Mouse (Mus musculus) heart, embryonic 15.5 days (tissue): ENCODE measurements around the gene Cpeb4. TPM values are rescaled to one million over a fixed set of nuclear protein-coding genes. Genes with fewer than 3 reads are reported as not detected.
A peak's percentile ranks its signal among the peaks of the same experiment; 100 is the strongest.

Experiments
- ATAC-seq: fragments of 200-750 bp; cut with Nextera tagmentation; replicated peaks from 2 replicates; pipeline ENCODE4 v1.8.0; 2017; ENCODE audit warnings: low read depth, moderate TSS enrichment; ENCODE audit not compliant: insufficient number of reproducible peaks, insufficient read depth, low FRiP score
- H3K27ac ChIP-seq: fragments of 300-500 bp; sonication (generic); 2 replicates; pipeline ENCODE4 v1.5.1; 2015; ENCODE audit warnings: mild to moderate bottlenecking, inconsistent platforms
- H3K27me3 ChIP-seq: fragments of 300-500 bp; sonication (generic); 2 replicates; pipeline ENCODE4 v1.6.1; 2015; ENCODE audit warnings: inconsistent platforms
- H3K36me3 ChIP-seq: fragments of 300-500 bp; sonication (generic); 2 replicates; pipeline ENCODE4 v1.6.1; 2015; ENCODE audit warnings: mild to moderate bottlenecking, inconsistent platforms
- H3K4me1 ChIP-seq: fragments of 300-500 bp; sonication (generic); replicated peaks from 2 replicates; pipeline ENCODE4 v1.6.1; 2015; ENCODE audit warnings: inconsistent platforms
- H3K4me2 ChIP-seq: fragments of 300-500 bp; sonication (generic); 2 replicates; pipeline ENCODE4 v1.6.1; 2015; ENCODE audit warnings: inconsistent platforms, mild to moderate bottlenecking, moderate library complexity
- H3K4me3 ChIP-seq: fragments of 300-500 bp; sonication (generic); 2 replicates; pipeline ENCODE4 v1.5.1; 2015; ENCODE audit warnings: mild to moderate bottlenecking, inconsistent platforms
- H3K9ac ChIP-seq: fragments of 300-500 bp; sonication (generic); 2 replicates; pipeline ENCODE4 v1.6.1; 2015; ENCODE audit warnings: mild to moderate bottlenecking, inconsistent platforms
- H3K9me3 ChIP-seq: fragments of 300-500 bp; sonication (generic); replicated peaks from 2 replicates; pipeline ENCODE4 v1.6.1; 2016; ENCODE audit warnings: inconsistent platforms
- WGBS: fragments of 180-500 bp; shearing (Covaris S2); methylation state at CpG from one replicate; pipeline ENCODE4 v1.1.7; 2015; ENCODE audit warnings: mixed read lengths; 5-methylcytosine and 5-hydroxymethylcytosine counted together
- polyA plus RNA-seq: library from polyadenylated mRNA; unstranded; fragments of >200 nt; fragmentation: Nextera tagmentation; extraction: Ambion mirVana; gene quantifications from 2 replicates; pipeline ENCODE4 v1.2.1, GENCODE M21; 2015

Cpeb4 gene
- polyA plus RNA-seq, 1 experiment from 2014 or later: 6.4 TPM

DNA sequence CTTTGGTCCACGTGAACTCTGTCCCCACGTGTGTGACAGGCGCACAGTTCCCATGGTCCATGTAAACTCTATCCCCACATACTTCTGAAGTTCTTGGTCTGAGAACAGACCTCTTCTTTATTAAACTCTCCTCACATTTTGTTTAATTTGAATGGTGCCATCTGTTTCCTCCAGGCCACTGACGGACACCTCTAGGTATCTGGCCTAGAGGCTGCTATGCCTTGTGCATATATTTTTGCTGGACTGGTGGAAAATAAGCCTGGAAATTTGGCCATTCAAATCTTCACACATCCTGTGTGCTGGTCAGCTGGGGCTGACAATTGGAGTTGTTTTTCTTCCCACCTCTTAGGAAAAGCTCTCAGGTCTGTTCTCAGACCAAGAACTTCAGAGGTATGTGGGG is 23.3 kb upstream of the Cpeb4 start:
- 85% methylated on average over 4 of the region's 4 CpGs for WGBS
- ATAC-seq: no peak
- no peaks in the 10 kb centered on the region for H3K36me3 ChIP-seq

DNA sequence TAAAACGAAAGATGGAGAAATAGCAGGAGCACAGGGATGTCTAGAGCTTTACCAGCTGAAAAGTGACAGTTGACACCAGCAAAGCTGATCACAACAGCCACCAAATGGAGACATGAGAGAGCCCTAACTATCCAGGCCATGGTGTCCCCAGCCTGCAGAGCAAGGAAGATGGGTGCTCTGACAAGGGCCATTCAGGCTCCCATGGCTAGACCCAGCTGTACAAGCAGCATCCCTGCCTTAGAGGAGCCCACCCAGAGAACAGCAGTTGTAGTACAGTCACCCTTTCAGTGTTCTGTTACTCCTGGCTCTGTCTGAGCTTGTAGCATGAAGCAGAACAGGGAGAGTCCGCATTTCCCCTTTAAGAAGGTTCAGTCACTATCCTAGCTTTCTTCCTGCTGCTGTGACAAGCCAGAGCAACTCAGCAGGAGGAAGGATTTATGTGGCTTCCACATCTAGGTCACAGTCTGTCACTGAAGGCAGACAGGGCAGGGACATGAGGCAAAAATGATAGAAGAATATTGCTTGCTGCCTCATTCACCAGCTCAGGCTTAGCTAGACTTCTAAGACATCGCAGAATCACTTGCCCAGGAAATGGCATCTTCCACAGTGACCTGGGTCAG is 21.7 kb upstream of the Cpeb4 start:
- WGBS: 75% methylated on average over 3 of the region's 3 CpGs
- H3K9me3 ChIP-seq: no peaks in the 10 kb centered on the region
- no peak overlapping the region for H3K4me3 ChIP-seq
- no peaks in the 10 kb centered on the region for H3K27me3 ChIP-seq
- no peak for ATAC-seq
- no peaks in the 10 kb centered on the region for H3K36me3 ChIP-seq
- no peak overlapping the region for H3K9ac ChIP-seq
- H3K4me2 ChIP-seq: no peak overlapping the region
- H3K4me1 ChIP-seq: peaks cover 6% of the 10 kb centered on the region
- no peak overlapping the region for H3K27ac ChIP-seq

More for the DNA sequence above, 23.3 kb upstream of the Cpeb4 start:
- no peaks in the 10 kb centered on the region for H3K27me3 ChIP-seq
- no peak overlapping the region for H3K4me2 ChIP-seq
- H3K4me3 ChIP-seq: no peak overlapping the region
- H3K4me1 ChIP-seq: peaks cover 9% of the 10 kb centered on the region
- no peak overlapping the region for H3K9ac ChIP-seq
- no peak overlapping the region for H3K27ac ChIP-seq
- no peaks in the 10 kb centered on the region for H3K9me3 ChIP-seq

DNA sequence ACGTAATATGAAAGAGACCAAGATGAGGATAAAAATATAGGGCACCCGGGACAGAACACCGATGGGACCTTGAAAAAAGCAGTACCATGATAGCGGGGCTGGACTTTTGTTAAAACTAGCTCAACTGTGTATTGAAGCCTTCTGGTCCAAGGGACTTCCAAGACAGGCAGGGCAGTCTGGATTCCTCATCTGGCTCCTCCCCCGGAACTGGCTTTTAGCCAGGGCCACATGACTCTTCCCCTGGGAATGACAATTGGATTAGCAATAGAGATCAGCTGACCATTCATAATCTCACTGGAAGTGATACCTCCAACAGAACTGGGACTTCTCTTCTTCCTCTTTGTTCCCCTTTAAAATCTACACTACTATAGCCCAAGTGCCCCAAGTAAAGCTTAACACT is 21.0 kb upstream of the Cpeb4 start:
- ATAC-seq: no peak
- WGBS: 79% methylated on average over 5 of the region's 5 CpGs
- H3K27me3 ChIP-seq: no peaks in the 10 kb centered on the region

DNA sequence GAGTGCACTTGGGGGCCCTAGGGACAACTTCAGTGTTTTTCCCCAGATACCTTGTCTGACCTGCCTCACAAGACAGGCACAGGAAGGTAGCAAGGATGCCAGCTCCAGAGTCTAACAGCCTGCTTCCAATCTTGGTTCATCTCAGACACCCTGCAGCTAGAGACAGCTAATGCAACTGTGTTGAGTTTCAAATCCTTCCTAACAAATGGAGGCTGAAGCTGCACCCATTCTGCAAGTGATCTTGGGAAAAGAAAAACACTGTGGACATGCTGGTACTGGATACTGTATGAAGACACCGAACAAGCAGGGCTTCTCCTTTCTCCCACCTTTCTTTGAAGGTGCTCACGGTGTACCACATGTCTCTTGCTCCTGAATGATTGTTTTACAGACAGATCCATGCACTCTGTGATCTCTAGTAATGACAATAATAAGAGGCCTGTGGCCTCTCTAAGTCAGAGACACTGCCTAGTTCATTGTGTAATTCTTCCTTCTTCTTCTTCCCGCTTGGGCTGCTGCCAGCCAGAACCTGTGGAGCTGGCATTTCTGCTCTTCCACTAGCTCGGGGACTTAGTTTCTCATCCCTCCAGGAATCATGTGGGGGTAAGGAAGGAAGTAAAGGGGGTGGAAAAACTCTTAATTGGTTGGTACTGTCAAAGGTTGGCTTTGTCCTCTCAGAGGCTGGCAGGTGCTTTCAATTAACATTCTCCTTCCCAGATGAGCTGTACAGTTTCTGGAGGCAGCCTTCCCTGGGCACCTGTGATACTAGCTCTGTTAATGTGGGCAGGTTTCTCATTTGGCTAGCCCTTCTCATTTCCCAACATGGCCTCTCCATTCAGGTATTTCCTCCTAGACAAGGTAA is 20.1 kb upstream of the Cpeb4 start:
- no peak overlapping the region for H3K4me3 ChIP-seq
- peaks cover 6% of the 10 kb centered on the region for H3K4me1 ChIP-seq
- WGBS: 76% methylated on average over 4 of the region's 4 CpGs
- no peaks in the 10 kb centered on the region for H3K9me3 ChIP-seq
- ATAC-seq: no peak
- no peak overlapping the region for H3K9ac ChIP-seq
- H3K36me3 ChIP-seq: no peaks in the 10 kb centered on the region
- H3K27me3 ChIP-seq: no peaks in the 10 kb centered on the region
- H3K4me2 ChIP-seq: no peak overlapping the region
- H3K27ac ChIP-seq: no peak overlapping the region

More for the DNA sequence above, 21.0 kb upstream of the Cpeb4 start:
- Histone ChIP-seq H3K9ac (no peak overlapping the region), H3K4me1 (peaks cover 6% of the 10 kb centered on the region), H3K9me3 (no peaks in the 10 kb centered on the region), H3K4me3 (no peak overlapping the region), H3K4me2 (no peak overlapping the region), H3K36me3 (no peaks in the 10 kb centered on the region), H3K27ac (no peak overlapping the region)

DNA sequence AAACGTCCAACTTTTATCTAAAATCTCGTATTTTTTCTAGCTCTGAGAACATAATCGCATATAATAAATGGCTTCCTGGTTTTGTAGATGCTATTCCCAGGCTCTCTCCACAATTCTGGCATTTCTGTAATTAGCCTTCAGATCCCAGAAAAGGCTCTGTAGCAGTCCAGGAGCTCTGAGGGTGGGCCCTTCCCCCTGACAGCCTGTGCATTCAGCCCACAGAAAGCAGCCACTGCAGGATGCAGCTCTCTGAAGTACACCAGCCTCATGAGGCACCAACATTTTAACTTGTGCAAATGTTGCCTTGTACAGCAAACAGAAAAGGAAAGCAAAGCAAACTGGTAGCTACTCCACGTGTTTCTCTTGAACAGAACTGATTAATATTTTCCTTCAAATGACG is 17.1 kb upstream of the Cpeb4 start:
- Histone ChIP-seq H3K4me1 (peaks cover 6% of the 10 kb centered on the region), H3K4me3 (no peak overlapping the region), H3K9ac (no peak overlapping the region), H3K9me3 (no peaks in the 10 kb centered on the region), H3K27ac (no peak overlapping the region), H3K4me2 (no peak overlapping the region), H3K27me3 (no peaks in the 10 kb centered on the region), H3K36me3 (no peaks in the 10 kb centered on the region)
- no peak for ATAC-seq
- WGBS: 64% methylated on average over 5 of the region's 5 CpGs

DNA sequence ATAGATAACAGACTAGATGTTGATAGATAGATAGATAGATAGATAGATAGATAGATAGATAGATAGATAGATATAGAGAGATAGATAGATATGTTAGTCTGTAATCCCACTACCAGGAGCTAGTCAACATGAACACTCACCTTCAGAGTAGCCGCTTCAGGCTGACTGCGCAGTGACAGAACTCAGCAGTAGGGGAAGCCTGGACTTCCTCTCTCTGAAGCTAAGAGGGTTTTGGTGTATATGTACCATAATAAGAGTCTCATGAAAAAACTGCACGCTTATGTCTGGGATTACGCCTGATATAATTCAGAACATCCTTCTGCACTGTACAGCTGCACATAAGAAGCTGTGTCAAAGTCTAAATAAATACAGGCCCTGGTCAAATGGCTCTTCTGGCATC is 14.5 kb upstream of the Cpeb4 start:
- no peak overlapping the region for H3K4me2 ChIP-seq
- WGBS: 83% methylated on average over 4 of the region's 4 CpGs
- no peak overlapping the region for H3K27ac ChIP-seq
- H3K4me3 ChIP-seq: no peak overlapping the region
- no peaks in the 10 kb centered on the region for H3K9me3 ChIP-seq
- no peak for ATAC-seq
- H3K36me3 ChIP-seq: no peaks in the 10 kb centered on the region
- H3K27me3 ChIP-seq: no peaks in the 10 kb centered on the region
- H3K4me1 ChIP-seq: no peaks in the 10 kb centered on the region
- H3K9ac ChIP-seq: no peak overlapping the region

DNA sequence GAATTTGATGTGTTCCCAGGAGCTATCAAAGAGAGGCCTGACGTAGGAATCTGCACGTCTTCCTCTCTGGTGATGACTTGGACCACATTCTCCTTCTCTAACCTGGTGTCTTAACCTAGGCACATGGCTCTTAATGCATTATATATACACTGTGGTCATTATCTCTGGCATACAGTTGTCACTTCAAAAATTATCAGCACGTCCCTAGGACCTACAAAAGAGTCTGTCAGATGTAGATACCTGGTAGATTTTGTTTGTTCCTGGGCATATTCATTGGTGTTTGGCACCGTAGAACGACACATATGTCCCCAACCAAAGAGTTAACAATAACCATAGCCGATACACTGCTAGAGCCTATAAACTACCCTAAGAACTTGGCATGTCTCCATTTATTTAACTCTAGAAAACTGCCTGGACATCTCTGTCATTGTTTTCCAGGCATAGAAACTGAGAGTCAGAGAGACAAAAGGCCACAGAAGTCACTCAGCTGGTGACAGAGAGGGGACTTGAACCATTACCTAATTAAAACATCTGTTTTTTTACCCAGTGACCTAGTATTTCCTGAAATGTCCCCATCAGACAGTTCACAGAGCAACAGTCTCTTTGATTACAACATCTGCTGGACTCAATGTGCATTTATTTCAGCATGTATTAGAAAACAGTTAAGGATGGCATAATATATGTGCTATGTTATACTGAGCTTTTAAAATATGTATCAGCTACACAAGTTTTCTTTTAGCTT is 10.7 kb upstream of the Cpeb4 start:
- 75% methylated on average over 6 of the region's 6 CpGs for WGBS
- Histone ChIP-seq H3K27ac (no peak overlapping the region), H3K9ac (no peak overlapping the region), H3K9me3 (no peaks in the 10 kb centered on the region), H3K4me3 (no peak overlapping the region), H3K27me3 (no peaks in the 10 kb centered on the region), H3K4me1 (no peaks in the 10 kb centered on the region), H3K4me2 (no peak overlapping the region), H3K36me3 (no peaks in the 10 kb centered on the region)
- no peak for ATAC-seq

DNA sequence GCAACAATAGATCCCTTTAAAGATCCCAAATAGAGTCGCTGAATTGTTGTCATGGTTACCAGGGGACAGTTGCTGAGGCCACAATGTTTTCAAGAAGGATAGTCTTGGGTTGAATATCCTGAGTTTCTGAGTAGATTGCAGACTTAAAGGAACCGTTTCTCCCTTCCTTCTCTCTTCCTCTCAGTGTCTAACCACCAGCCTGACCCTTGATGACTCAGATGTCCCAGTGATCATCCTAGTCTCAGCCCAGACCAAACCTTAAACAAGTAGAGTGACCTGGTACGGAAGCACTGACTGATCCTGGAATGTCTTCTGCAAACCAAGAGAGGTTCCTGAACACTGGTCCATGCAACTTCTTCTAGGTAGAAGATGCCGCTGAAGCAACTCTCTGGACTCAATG is 4.0 kb upstream of the Cpeb4 start:
- 69% methylated on average over 4 of the region's 4 CpGs for WGBS
- H3K4me1 ChIP-seq: peaks cover 12% of the 10 kb centered on the region

DNA sequence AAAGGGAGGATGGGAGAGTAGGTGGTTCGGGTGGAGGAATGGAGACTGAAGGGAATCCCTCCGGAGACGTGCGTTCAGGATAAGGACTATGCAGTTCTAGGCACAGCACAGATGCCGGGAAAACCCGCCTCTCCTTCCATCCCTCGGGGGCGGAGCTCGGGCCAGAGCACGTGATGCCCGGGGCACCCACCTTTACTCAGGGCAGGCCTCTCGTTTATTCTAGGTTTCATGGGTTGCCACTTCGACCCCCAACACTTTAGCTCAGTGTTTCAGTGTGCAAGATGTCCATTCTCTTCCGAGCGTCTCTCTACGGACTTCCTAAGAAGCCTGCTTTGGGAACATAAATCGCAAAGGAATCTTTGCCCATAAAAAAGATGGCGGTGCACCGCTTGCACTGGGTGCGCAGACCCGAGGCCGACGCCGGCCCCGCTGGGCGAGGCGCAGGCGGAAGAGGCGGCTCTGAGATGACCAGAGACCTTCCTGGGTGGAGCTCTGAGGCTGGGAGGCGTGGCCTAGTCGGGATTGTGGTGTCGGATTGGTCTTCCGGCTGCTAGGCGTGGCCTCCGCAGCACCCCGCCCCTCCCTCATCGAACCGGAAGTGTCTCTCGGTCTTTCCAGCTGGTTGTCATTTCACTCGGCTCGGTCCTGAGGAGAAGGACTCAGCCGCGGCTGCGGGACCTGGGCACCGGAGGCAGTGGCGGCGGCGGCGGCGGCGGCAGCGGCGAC is 1.6 kb upstream of the Cpeb4 start:
- Histone ChIP-seq H3K4me3 (peak overlapping the region; percentile 66), H3K27ac (peak overlapping the region; percentile 85), H3K27me3 (no peaks in the 10 kb centered on the region), H3K4me1 (peaks cover 20% of the 10 kb centered on the region), H3K9me3 (no peaks in the 10 kb centered on the region), H3K4me2 (peak overlapping the region; percentile 68), H3K36me3 (no peaks in the 10 kb centered on the region), H3K9ac (peak overlapping the region; percentile 76)
- under 1% methylated on average over 53 of the region's 53 CpGs for WGBS
- ATAC-seq: peak; percentile 100

More for the DNA sequence above, 4.0 kb upstream of the Cpeb4 start:
- no peaks in the 10 kb centered on the region for H3K9me3 ChIP-seq
- no peak overlapping the region for H3K4me2 ChIP-seq
- no peak overlapping the region for H3K9ac ChIP-seq
- no peak overlapping the region for H3K4me3 ChIP-seq
- no peak for ATAC-seq
- no peaks in the 10 kb centered on the region for H3K27me3 ChIP-seq
- H3K36me3 ChIP-seq: no peaks in the 10 kb centered on the region
- no peak overlapping the region for H3K27ac ChIP-seq

DNA sequence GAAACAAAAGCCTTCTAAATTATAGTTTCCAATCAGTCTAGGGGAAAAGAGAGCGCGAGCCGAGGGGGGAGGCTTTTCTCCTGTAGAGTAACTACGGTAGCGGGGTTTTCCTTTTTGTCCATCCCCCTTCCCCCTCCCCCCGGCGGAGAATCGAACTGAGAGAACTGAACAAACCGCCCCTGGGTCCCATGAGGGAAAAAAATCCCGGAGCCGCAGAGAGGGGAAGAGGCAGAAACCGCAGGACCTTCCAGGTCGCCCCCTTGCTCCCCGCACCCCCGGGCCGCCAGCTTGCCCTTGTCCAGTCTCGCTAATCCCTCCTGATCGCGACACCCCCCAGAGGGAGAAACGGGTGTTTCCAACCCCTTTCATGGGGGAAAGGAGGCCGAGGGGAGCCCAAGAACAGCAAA is 873 bp upstream of the Cpeb4 start:
- Histone ChIP-seq H3K9me3 (no peaks in the 10 kb centered on the region), H3K9ac (peak overlapping the region; percentile 76), H3K4me2 (peak overlapping the region; percentile 67), H3K27ac (peak overlapping the region; percentile 73), H3K27me3 (no peaks in the 10 kb centered on the region), H3K36me3 (no peaks in the 10 kb centered on the region), H3K4me3 (peak overlapping the region; percentile 66), H3K4me1 (peaks cover 20% of the 10 kb centered on the region)
- WGBS: under 1% methylated on average over 18 of the region's 21 CpGs
- no peak for ATAC-seq
